Mouse (Mus musculus) mammary gland, adult 2 months (tissue): ENCODE measurements around the gene Ctsd. TPM values are rescaled to one million over a fixed set of nuclear protein-coding genes. Genes with fewer than 3 reads are reported as not detected.

ENCODE experiments used
- polyA plus RNA-seq: library from polyadenylated mRNA; depleted of rRNA; stranded (reverse); fragments of >200 nt; gene quantifications from 2 replicates; pipeline ENCODE4 v1.2.3, GENCODE M21; 2012; ENCODE audit warnings: low replicate concordance; rRNA removed

Gene Ctsd
- polyA plus RNA-seq: 1,489 and 1,921 TPM in 2 replicates

DNA sequence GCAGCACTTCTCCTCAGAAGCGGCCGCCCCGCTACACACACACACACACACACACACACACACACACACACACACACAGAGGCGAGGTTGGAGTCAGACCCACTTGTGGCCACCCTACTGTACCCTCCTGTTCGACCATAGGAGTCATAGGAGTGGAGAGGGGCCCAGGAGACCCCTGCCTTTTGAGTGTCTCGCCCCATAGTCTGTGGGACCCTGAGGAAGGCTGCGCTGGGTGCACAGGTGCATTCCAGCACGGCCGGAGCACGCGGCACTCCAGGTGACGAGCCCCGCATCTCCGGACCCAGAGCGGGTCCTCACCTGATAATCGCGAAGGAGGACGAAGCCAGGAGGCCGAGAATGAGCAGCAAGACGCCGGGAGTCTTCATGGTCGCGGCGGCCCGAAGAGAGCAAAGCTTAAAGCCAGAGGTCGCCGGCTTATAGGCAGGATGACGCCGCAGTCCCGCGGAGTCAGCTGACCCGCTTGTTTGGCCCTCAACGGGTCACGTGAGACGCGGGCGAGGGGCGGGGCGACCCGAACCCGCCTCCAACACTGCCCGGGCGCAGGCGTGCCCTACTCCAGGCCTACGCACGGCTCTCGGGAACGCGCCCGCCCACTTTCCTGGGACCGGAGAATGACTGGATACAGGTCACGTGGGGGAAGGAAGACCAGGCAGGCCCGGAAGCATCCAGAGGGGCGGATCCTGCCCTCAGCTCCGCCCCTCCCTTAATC, at the start of gene Ctsd:
Gene Ctsd (minus strand): TSS at position 620 of the 730 bp plus-strand sequence.

DNA sequence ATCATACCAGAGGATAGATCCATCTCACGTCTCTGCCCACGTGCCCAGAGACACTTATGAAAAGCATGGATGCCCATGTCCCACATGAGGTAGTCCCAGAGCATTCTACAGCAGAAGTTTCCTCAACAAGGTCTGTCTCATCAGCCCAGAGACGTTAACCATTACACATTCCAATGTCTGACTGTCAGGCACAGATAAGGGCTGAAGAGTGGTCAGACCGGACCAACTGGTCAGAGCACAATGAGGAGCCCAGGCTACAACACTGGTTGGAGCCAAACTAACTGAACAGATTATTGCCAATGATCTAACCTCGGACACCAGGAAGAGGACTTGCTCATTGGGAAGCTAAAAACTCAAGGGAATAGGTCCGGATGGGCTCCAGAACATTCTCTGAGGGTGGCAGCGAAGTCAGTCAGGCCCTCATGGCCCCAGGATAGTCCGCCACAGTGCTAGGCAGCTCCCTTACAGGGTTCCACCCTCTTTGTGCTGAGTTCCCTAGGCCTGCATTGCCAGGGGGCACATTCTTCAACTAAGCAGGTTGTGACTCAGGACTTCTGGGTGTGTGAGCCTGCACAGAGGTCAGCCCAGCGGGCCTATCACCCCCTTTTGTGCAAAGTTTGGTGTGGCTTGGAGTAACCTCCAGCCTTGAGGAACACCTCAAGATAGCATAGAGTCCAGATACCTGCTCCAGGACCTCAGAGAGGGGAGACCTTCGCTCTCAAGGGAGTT, 46.5 kb upstream of the Ctsd start, which contains the start of gene Syt8:
Gene Syt8 (plus strand): TSS at position 714 of the 729 bp plus-strand sequence.

DNA sequence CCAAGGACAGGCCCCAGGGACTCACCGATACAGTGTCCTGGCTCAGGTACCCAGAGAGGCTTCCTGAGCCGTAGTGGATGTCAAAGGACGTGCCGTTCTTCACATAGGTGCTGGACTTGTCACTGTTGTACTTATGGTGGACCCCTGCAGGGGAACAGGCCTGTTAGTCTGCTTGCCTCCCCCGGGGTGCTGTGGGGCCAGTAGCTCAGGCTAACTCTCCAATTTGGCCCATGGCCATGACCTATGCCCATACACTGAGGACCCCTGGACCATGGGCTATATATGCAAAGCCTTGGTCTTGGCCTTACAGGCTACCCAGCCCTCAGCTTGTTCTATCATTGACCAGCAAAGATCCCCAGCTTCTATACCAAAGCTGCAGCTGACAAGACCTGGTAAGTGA, 5.3 kb downstream of the Ctsd start, which contains the start of gene Gm49369:
Gene Gm49369 (minus strand): TSS at position 101 of the 400 bp plus-strand sequence.

DNA sequence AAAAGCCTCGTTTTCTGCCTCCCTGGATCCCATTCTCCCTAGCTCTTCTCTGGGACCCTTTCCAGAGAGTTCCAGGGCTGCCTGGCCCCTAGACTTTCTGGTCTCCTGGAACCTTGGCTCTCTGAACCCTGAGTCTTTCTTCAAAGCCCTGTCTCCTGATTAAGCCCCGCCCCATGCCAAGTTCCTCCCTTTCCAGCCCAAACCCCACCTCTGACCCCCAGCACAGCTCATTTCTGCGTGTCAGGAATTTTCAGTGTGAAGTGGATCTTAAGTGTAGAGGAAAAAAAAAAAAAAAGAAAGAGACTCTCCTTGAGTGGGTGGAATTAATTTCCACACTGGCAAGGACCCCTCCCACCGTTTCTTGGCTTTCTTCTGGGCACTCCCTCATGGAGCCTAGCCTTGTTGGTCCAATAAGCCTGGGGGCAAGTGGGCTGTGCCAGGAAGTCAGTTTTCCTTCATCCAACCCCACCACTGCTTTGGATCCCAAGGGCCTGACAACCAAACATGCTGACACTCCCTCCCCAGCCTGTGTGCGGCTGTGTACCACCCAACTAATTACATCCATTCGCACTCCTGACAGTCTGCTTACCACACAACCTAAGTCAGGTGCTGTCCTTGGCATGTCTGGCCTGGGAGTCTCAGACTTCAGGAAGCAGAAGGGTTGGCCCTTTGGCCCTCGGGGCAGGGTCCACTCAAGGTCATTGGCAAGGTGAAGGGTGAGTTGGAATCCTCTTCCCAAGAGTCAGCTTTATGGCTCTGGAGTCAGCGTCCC, 14.0 kb downstream of the Ctsd start, which contains the start of gene Ifitm10:
Gene Ifitm10 (minus strand): TSS at position 113 of the 772 bp plus-strand sequence.

Other genes starting within 250 kb of the Ctsd start
- not detected in 2 replicates for gene Gm45337, start 243.4 kb downstream of the Ctsd start, polyA plus RNA-seq
- not detected in 2 replicates for gene Gm29735, start 230.9 kb downstream of the Ctsd start, polyA plus RNA-seq
- not detected in 2 replicates for gene Gm4553, start 222.3 kb downstream of the Ctsd start, polyA plus RNA-seq
- gene Krtap5-2, start 212.0 kb downstream of the Ctsd start, polyA plus RNA-seq: not detected in 2 replicates
- not detected in 2 replicates for gene Gm10153, start 197.6 kb downstream of the Ctsd start, polyA plus RNA-seq
- gene Krtap5-3, start 186.7 kb downstream of the Ctsd start, polyA plus RNA-seq: not detected in 2 replicates
- not detected in 2 replicates for gene Gm7579, start 176.2 kb downstream of the Ctsd start, polyA plus RNA-seq
- not detected in 2 replicates for gene Krtap5-5, start 158.1 kb downstream of the Ctsd start, polyA plus RNA-seq
- not detected in 2 replicates for gene Gm40460, start 147.0 kb downstream of the Ctsd start, polyA plus RNA-seq
- not detected in 2 replicates for gene Gm2431, start 129.7 kb downstream of the Ctsd start, polyA plus RNA-seq
- gene Gm4559, start 113.7 kb downstream of the Ctsd start, polyA plus RNA-seq: not detected in 2 replicates
- not detected in 2 replicates for gene Krtap5-1, start 90.9 kb downstream of the Ctsd start, polyA plus RNA-seq
- not detected in 2 replicates for gene Krtap5-4, start 84.5 kb downstream of the Ctsd start, polyA plus RNA-seq
- gene Ifitm10, start 14.3 kb downstream of the Ctsd start, polyA plus RNA-seq: 13.7 and 26.3 TPM in 2 replicates
- 0.76 TPM in 1 of 2 replicates, not detected in the other for gene Gm49369, start 5.4 kb downstream of the Ctsd start, polyA plus RNA-seq
- gene Syt8, start 46.8 kb upstream of the Ctsd start, polyA plus RNA-seq: 2.3 and 4.5 TPM in 2 replicates
- 1.6 and 1,647 TPM in 2 replicates for gene Tnni2, start 53.8 kb upstream of the Ctsd start, polyA plus RNA-seq
- 322 and 346 TPM in 2 replicates for gene Lsp1, start 72.8 kb upstream of the Ctsd start, polyA plus RNA-seq
- gene Tnnt3, start 110.8 kb upstream of the Ctsd start, polyA plus RNA-seq: 1.1 and 647 TPM in 2 replicates
- gene Mrpl23, start 144.6 kb upstream of the Ctsd start, polyA plus RNA-seq: 13.1 and 21.3 TPM in 2 replicates